Mouse (Mus musculus) MEL (cell line): Measurements from ENCODE around the gene Plcxd1. TPM values are rescaled to one million over a fixed set of nuclear protein-coding genes. Genes with fewer than 3 reads are reported as not detected.

Experiments used
- DNase-seq: peaks from one replicate; pipeline ENCODE4 v3.0.0; 2011; ENCODE audit warnings: low read depth, low spot score
- H3K27ac ChIP-seq: 2 replicates; pipeline ENCODE4 v1.5.1; 2012; ENCODE audit warnings: low read depth, mild to moderate bottlenecking, control low read depth, low read length, moderate library complexity; ENCODE audit not compliant: control insufficient read depth
- H3K27me3 ChIP-seq, 2 experiments: fragments of 150-350 bp in 1 of 2; sonication (generic) in 1 of 2; 2 replicates each; pipeline ENCODE4 v1.6.1; 2012; ENCODE audit warnings: low read length in 2 of 2, mild to moderate bottlenecking in 2 of 2, improper control_type of control experiment in 1 of 2, moderate library complexity in 1 of 2; ENCODE audit not compliant: insufficient read depth in 2 of 2, control insufficient read depth in 1 of 2
- H3K36me3 ChIP-seq, 2 experiments: 2 replicates each; pipeline ENCODE4 v1.6.1; 2012 to 2014; ENCODE audit warnings: low read length in 2 of 2, improper control_type of control experiment in 1 of 2, inconsistent platforms in 1 of 2, mild to moderate bottlenecking in 1 of 2; ENCODE audit not compliant: insufficient read depth in 2 of 2, control insufficient read depth in 1 of 2
- H3K4me1 ChIP-seq, 2 experiments: fragments of 150-350 bp in 1 of 2; sonication (generic) in 1 of 2; 2 replicates each; pipeline ENCODE4 v1.6.1; 2012; ENCODE audit warnings: low read length in 2 of 2, improper control_type of control experiment in 1 of 2, mild to moderate bottlenecking in 1 of 2; ENCODE audit not compliant: insufficient read depth in 2 of 2, control insufficient read depth in 1 of 2
- H3K4me3 ChIP-seq, 2 experiments: fragments of 150-350 bp in 1 of 2; sonication (generic) in 1 of 2; 2 replicates each; pipeline ENCODE4 v1.5.1; 2012; ENCODE audit warnings: low read depth in 2 of 2, low read length in 2 of 2, mild to moderate bottlenecking in 2 of 2, moderate library complexity in 2 of 2, control low read depth in 1 of 2, improper control_type of control experiment in 1 of 2; ENCODE audit not compliant: control insufficient read depth in 1 of 2, insufficient read depth in 1 of 2
- H3K79me2 ChIP-seq: 2 replicates; pipeline ENCODE4 v1.6.1; 2012; ENCODE audit warnings: mild to moderate bottlenecking, low read length, moderate library complexity; ENCODE audit not compliant: control insufficient read depth, poor library complexity, insufficient read depth
- H3K9ac ChIP-seq: 2 replicates; pipeline ENCODE4 v1.6.1; 2012; ENCODE audit warnings: low read depth, mild to moderate bottlenecking, control low read depth, low read length, moderate library complexity; ENCODE audit not compliant: control insufficient read depth, poor library complexity, severe bottlenecking
- H3K9me3 ChIP-seq: fragments of 150-350 bp; sonication (generic); replicated peaks from 2 replicates; pipeline ENCODE4 v1.6.1; 2012; ENCODE audit warnings: mild to moderate bottlenecking, low read length, improper control_type of control experiment, moderate library complexity; ENCODE audit not compliant: insufficient read depth
- CHD2 ChIP-seq: IDR thresholded peaks from 2 replicates; pipeline ENCODE4 v1.6.1; 2011; ENCODE audit warnings: low read length, improper control_type of control experiment
- CTCF ChIP-seq, 3 experiments: IDR thresholded peaks in 2 of 3; conservative IDR thresholded peaks in 1 of 3; 2 replicates each; pipeline ENCODE4 v1.5.1; 2011 to 2012; ENCODE audit warnings: low read length in 3 of 3, low read depth in 2 of 3, mild to moderate bottlenecking in 2 of 3, improper control_type of control experiment in 1 of 3, inconsistent platforms in 1 of 3, mixed read lengths in 1 of 3, moderate library complexity in 1 of 3; ENCODE audit not compliant: control insufficient read depth in 1 of 3, insufficient read depth in 1 of 3, poor library complexity in 1 of 3, severe bottlenecking in 1 of 3
- E2F4 ChIP-seq: IDR thresholded peaks from 2 replicates; pipeline ENCODE4 v1.6.1; 2011; ENCODE audit warnings: low read depth, low read length, improper control_type of control experiment, borderline replicate concordance
- ELF1 ChIP-seq: IDR thresholded peaks from 2 replicates; pipeline ENCODE4 v1.6.1; 2014; ENCODE audit warnings: low read depth, mild to moderate bottlenecking, inconsistent platforms, low read length, improper control_type of control experiment, moderate library complexity
- MYC ChIP-seq: IDR thresholded peaks from 2 replicates; pipeline ENCODE4 v1.6.1; 2011; ENCODE audit warnings: low read depth, mild to moderate bottlenecking, low read length, improper control_type of control experiment, moderate library complexity
- POLR2A ChIP-seq, 2 experiments: IDR thresholded peaks; 2 replicates each; pipeline ENCODE4 v1.6.1; 2011 to 2012; ENCODE audit warnings: low read length in 2 of 2, mild to moderate bottlenecking in 2 of 2, control low read depth in 1 of 2, improper control_type of control experiment in 1 of 2, low read depth in 1 of 2, moderate library complexity in 1 of 2; ENCODE audit not compliant: control insufficient read depth in 1 of 2, insufficient read depth in 1 of 2, poor library complexity in 1 of 2
- POLR2AphosphoS2 ChIP-seq: IDR thresholded peaks from 2 replicates; pipeline ENCODE4 v1.6.1; 2011; ENCODE audit warnings: low read length, improper control_type of control experiment
- SMC3 ChIP-seq: IDR thresholded peaks from 2 replicates; pipeline ENCODE4 v1.6.1; 2011; ENCODE audit warnings: low read depth, low read length, improper control_type of control experiment
- UBTF ChIP-seq: IDR thresholded peaks from 2 replicates; pipeline ENCODE4 v1.6.1; 2012; ENCODE audit warnings: low read depth, mild to moderate bottlenecking, inconsistent platforms, low read length, improper control_type of control experiment, moderate library complexity, borderline replicate concordance; ENCODE audit not compliant: insufficient read depth
- ZNF384 ChIP-seq: IDR thresholded peaks from 2 replicates; pipeline ENCODE4 v1.6.1; 2012; ENCODE audit warnings: low read depth, mild to moderate bottlenecking, inconsistent platforms, low read length, improper control_type of control experiment
- polyA plus RNA-seq, 2 experiments: library from polyadenylated mRNA; stranded (reverse) in 1 of 2; unstranded in 1 of 2; fragments of >175 nt in 1 of 2; fragments of >200 nt in 1 of 2; gene quantifications; 2 replicates each; pipeline versions ENCODE4 v1.2.1 to v1.2.4; 2012; ENCODE audit warnings: low replicate concordance in 2 of 2, low read depth in 1 of 2; ENCODE audit not compliant: insufficient read length in 2 of 2, insufficient read depth in 1 of 2, missing spikeins in 1 of 2
- total RNA-seq: library from RNA; depleted of rRNA; stranded (reverse); fragments of 300-350 nt; gene quantifications from 2 replicates; pipeline ENCODE4 v1.2.3, GENCODE M21; 2012

Gene Plcxd1
- total and polyA plus RNA-seq, 3 experiments = 0.77 to 2.5 TPM; not detected in 1

GRCm38 (mm10) chr5:110101716-110102347 is 2.1 kb downstream of the Plcxd1 start:
- no peak overlapping the region for H3K9ac ChIP-seq
- peaks cover 11% of the 10 kb centered on the region for H3K79me2 ChIP-seq
- no peak for DNase-seq
- H3K27ac ChIP-seq = no peak overlapping the region
- TF ChIP-seq UBTF (no peak), POLR2A (IDR thresholded peaks at IDR 0.05; ENCODE audit: control insufficient read depth in 1 of 2, insufficient read depth in 1 of 2, low read depth in 1 of 2, low read length in 2 of 2, poor library complexity in 1 of 2) (peak in 1 of 2 experiments; percentile 16; a peak in 1 of 4 replicates), CTCF (IDR thresholded peaks at IDR 0.05 in 2 of 3, conservative IDR thresholded peaks at IDR 0.05 in 1 of 3; ENCODE audit: control insufficient read depth in 1 of 3, insufficient read depth in 1 of 3, low read depth in 2 of 3, low read length in 3 of 3, poor library complexity in 1 of 3, severe bottlenecking in 1 of 3) (no peak), CHD2 (no peak), ZNF384 (no peak), MYC (no peak), SMC3 (no peak), POLR2AphosphoS2 (0 out of 2 replicates have a peak, but pooled peaks have one; percentile 56), ELF1 (no peak)
- H3K27me3 ChIP-seq = no peaks in the 10 kb centered on the region
- peaks cover 0 to under 1% of the 10 kb centered on the region in 2 experiments; a peak in 2 of 4 replicates for H3K36me3 ChIP-seq
- peaks cover 0 to 4% of the 10 kb centered on the region in 2 experiments; a peak in 2 of 4 replicates for H3K4me1 ChIP-seq
- no peaks in the 10 kb centered on the region for H3K9me3 ChIP-seq
- H3K4me3 ChIP-seq = no peak overlapping the region

DNA sequence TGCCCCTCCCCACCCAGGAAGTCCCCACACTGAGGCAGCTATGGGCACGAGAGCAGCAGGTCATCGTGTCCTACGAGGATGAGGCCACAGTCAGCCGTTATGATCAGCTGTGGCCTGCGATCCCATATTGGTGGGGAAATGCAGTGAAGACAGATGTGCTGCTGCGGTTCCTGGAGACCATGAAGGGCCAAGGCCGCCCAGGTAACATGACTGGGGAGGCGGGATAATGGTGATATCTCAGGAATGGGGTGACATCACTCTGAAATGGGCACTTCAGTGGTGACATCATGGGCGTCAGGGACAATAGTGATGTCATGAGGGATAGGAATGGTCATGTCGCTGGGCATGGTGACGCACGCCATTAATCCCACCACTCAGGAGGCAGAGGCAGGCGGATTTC is 2.7 kb downstream of the Plcxd1 start:
- TF ChIP-seq ZNF384 (no peak), POLR2A (IDR thresholded peaks at IDR 0.05; ENCODE audit: control insufficient read depth in 1 of 2, insufficient read depth in 1 of 2, low read depth in 1 of 2, low read length in 2 of 2, poor library complexity in 1 of 2) (peak in 1 of 2 experiments; percentile 2; a peak in 1 of 4 replicates), POLR2AphosphoS2 (peak; percentile 61; the same call in 1 of the 2 replicates)
- TF ChIP-seq, all 39 proteins: peak for 2
- Histone ChIP-seq H3K27ac (no peak overlapping the region), H3K4me3 (no peak overlapping the region), H3K4me1 (peaks cover 0 to 6% of the 10 kb centered on the region in 2 experiments; a peak in 2 of 4 replicates), H3K36me3 (peaks cover 0 to 2% of the 10 kb centered on the region in 2 experiments; a peak in 2 of 4 replicates), H3K27me3 (no peaks in the 10 kb centered on the region), H3K9ac (no peak overlapping the region), H3K79me2 (peaks cover 17% of the 10 kb centered on the region), H3K9me3 (no peaks in the 10 kb centered on the region)
- no peak for DNase-seq

DNA sequence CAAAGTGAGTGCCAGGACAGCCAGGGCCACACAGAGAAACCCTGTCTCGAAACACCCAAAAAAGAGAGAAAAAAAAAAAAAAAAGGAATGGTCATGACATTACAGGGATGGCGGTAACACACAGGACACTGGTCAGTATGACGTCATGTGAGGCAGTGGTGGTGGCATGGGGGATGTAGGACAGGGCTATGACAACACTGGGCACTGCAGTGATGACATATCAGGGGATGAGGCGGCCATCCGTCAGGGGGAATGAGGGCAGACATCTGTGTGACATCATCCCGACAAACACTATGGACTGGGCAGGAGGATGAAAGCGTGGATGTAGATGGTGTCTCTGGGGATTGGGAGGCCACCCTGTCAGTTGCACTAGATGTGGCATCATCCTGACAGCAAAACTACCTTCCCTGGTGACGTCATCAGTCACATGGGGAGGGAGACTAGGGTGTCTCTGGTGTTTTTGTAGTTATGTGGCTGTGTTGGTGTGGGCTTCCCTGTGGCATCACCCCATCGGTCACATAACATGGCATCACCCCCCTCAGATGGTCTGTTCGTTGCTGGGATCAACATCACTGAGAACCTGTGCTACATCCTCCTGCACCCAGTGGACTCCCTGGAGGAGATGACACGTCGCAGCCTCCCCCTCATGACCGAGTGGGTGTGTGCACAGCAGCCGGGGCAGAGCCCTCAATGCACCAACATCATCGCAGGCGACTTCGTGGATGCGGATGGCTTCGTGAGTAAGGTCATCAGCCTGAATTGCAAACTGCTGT is 3.3 kb downstream of the Plcxd1 start:
- Histone ChIP-seq H3K79me2 (peaks cover 19% of the 10 kb centered on the region), H3K27ac (no peak overlapping the region), H3K9ac (no peak overlapping the region), H3K36me3 (peaks cover 0 to 2% of the 10 kb centered on the region in 2 experiments; a peak in 2 of 4 replicates), H3K27me3 (no peaks in the 10 kb centered on the region), H3K4me1 (peaks cover 0 to 6% of the 10 kb centered on the region in 2 experiments; a peak in 2 of 4 replicates), H3K4me3 (no peak overlapping the region), H3K9me3 (no peaks in the 10 kb centered on the region)
- no peak for TF ChIP-seq E2F4
- DNase-seq = no peak
